Comparison of ENCODE assay signal across 8 mouse cellular contexts in genomic region chr3:108444698-108445365, GRCm38 (mm10). TPM values are rescaled to one million over a fixed set of nuclear protein-coding genes. Genes with fewer than 3 reads are reported as not detected.
DNase-seq lines count a peak whose midpoint lies in the region; ATAC-seq lines count a peak whose summit lies in the region.

Gene Sars, minus strand, starts transcription at chr3:108445209.

- H3K4me2 ChIP-seq in forebrain, embryonic 11.5 days (ENCODE audit: low read depth, low read length, severe bottlenecking) = peak within 1 kb of the TSS; percentile 85
- H3K4me2 ChIP-seq in heart, embryonic 16.5 days (ENCODE audit: low read depth, low read length) = peak within 1 kb of the TSS; percentile 97
- peak within 1 kb of the TSS; percentile 73 for H3K4me2 ChIP-seq in liver, embryonic 15.5 days
- H3K4me2 ChIP-seq in neural tube, embryonic 12.5 days (replicated peaks) = peak within 1 kb of the TSS; percentile 79

- no peaks in the 10 kb centered on the region for H3K27me3 ChIP-seq in forebrain, embryonic 11.5 days (ENCODE audit: control insufficient read depth, insufficient read depth, low read length)
- peaks cover 4% of the 10 kb centered on the region; the same call in 1 of the 2 replicates for H3K27me3 ChIP-seq in heart, embryonic 16.5 days (ENCODE audit: control insufficient read depth, insufficient read depth, low read length)
- peaks cover 4% of the 10 kb centered on the region; the same call in 1 of the 2 replicates for H3K27me3 ChIP-seq in liver, embryonic 15.5 days
- H3K27me3 ChIP-seq in neural tube, embryonic 12.5 days (replicated peaks) = no peaks in the 10 kb centered on the region

- peak within 1 kb of the TSS; percentile 74 for H3K9ac ChIP-seq in forebrain, embryonic 11.5 days (ENCODE audit: low read length)
- H3K9ac ChIP-seq in heart, embryonic 16.5 days (ENCODE audit: low read length) = peak within 1 kb of the TSS; percentile 82
- peak within 1 kb of the TSS; percentile 76 for H3K9ac ChIP-seq in liver, embryonic 15.5 days
- H3K9ac ChIP-seq in neural tube, embryonic 12.5 days = peak within 1 kb of the TSS; percentile 78

- H3K36me3 ChIP-seq in forebrain, embryonic 11.5 days (ENCODE audit: control insufficient read depth, insufficient read depth, low read length) = no peaks in the 10 kb centered on the region
- H3K36me3 ChIP-seq in heart, embryonic 16.5 days (ENCODE audit: control insufficient read depth, insufficient read depth) = no peaks in the 10 kb centered on the region
- H3K36me3 ChIP-seq in liver, embryonic 15.5 days (replicated peaks) = peaks cover 24% of the 10 kb centered on the region
- H3K36me3 ChIP-seq in neural tube, embryonic 12.5 days = peaks cover 5% of the 10 kb centered on the region; the same call in 1 of the 2 replicates

- WGBS in forebrain, embryonic 11.5 days = under 1% methylated on average over 41 of the region's 41 CpGs
- under 1% methylated on average over 41 of the region's 41 CpGs for WGBS in heart, embryonic 16.5 days
- under 1% methylated on average over 41 of the region's 41 CpGs for WGBS in liver, embryonic 15.5 days (ENCODE audit: insufficient replicate concordance)
- under 1% methylated on average over 41 of the region's 41 CpGs for WGBS in neural tube, embryonic 12.5 days

- peak; percentile 97 for ATAC-seq in forebrain, embryonic 11.5 days (replicated peaks; ENCODE audit: low FRiP score)
- peak; percentile 97 for ATAC-seq in heart, embryonic 16.5 days (replicated peaks; ENCODE audit: extremely low read depth, insufficient read depth, low FRiP score)
- ATAC-seq in liver, embryonic 15.5 days (ENCODE audit: insufficient read depth) = peak; percentile 95
- ATAC-seq in neural tube, embryonic 12.5 days (ENCODE audit: low FRiP score, low read depth) = peak; percentile 94

- no peaks in the 10 kb centered on the region for H3K9me3 ChIP-seq in forebrain, embryonic 11.5 days (ENCODE audit: control insufficient read depth, low read length)
- no peaks in the 10 kb centered on the region for H3K9me3 ChIP-seq in heart, embryonic 16.5 days (replicated peaks; ENCODE audit: control insufficient read depth, low read length)
- no peaks in the 10 kb centered on the region for H3K9me3 ChIP-seq in liver, embryonic 15.5 days (replicated peaks)
- H3K9me3 ChIP-seq in neural tube, embryonic 12.5 days = no peaks in the 10 kb centered on the region

- H3K4me1 ChIP-seq in forebrain, embryonic 11.5 days (replicated peaks; ENCODE audit: control insufficient read depth, insufficient read depth, low read length) = peaks cover 11% of the 10 kb centered on the region
- peaks cover 14% of the 10 kb centered on the region for H3K4me1 ChIP-seq in heart, embryonic 16.5 days (ENCODE audit: control insufficient read depth, insufficient read depth, low read length)
- peaks cover 33% of the 10 kb centered on the region for H3K4me1 ChIP-seq in liver, embryonic 15.5 days (replicated peaks)
- peaks cover 23% of the 10 kb centered on the region for H3K4me1 ChIP-seq in neural tube, embryonic 12.5 days

- H3K27ac ChIP-seq in forebrain, embryonic 11.5 days (ENCODE audit: low read depth, low read length) = peak within 1 kb of the TSS; percentile 76
- peak within 1 kb of the TSS; percentile 75 for H3K27ac ChIP-seq in heart, embryonic 16.5 days (ENCODE audit: low read length)
- H3K27ac ChIP-seq in liver, embryonic 15.5 days (replicated peaks) = peak within 1 kb of the TSS; percentile 82
- H3K27ac ChIP-seq in neural tube, embryonic 12.5 days = peak within 1 kb of the TSS; percentile 63; the same call in 1 of the 2 replicates

- peak; percentile 72 to 77 for DNase-seq in CD8-positive naive resting alpha-beta T cell, adult 2 months (ENCODE audit: low read depth in 2 of 2, low spot score in 2 of 2)
- DNase-seq in c-Kit-positive CD71-negative TER-119-negative erythroid progenitor cells, embryonic 14.5 days (ENCODE audit: low read depth) = peak; percentile 85
- peak; percentile 95 for DNase-seq in forebrain, embryonic 11.5 days (ENCODE audit: low spot score)
- peak; percentile 95 to 98 for DNase-seq in kidney, postnatal 36 days
- peak; percentile 87 for DNase-seq in telencephalon, adult 2 months (ENCODE audit: low read depth, low spot score)

- peak within 1 kb of the TSS; percentile 71 for H3K4me3 ChIP-seq in forebrain, embryonic 11.5 days (ENCODE audit: low read depth, low read length)
- peak within 1 kb of the TSS; percentile 80 for H3K4me3 ChIP-seq in heart, embryonic 16.5 days (ENCODE audit: low read length)
- peak within 1 kb of the TSS; percentile 78 for H3K4me3 ChIP-seq in liver, embryonic 15.5 days (replicated peaks)
- peak within 1 kb of the TSS; percentile 82 for H3K4me3 ChIP-seq in neural tube, embryonic 12.5 days

RNA-seq across cellular contexts. Expression of gene Sars, which starts in this region (rescaled TPM):
- polyA plus RNA-seq in forebrain, embryonic 11.5 days (2014; fragmentation: Nextera tagmentation; extraction: Ambion mirVana) = 180 and 189 TPM in 2 replicates
- polyA plus RNA-seq in heart, embryonic 16.5 days (2015; fragmentation: Nextera tagmentation; extraction: Ambion mirVana) = 82.7 and 87.2 TPM in 2 replicates
- polyA plus RNA-seq in liver, embryonic 15.5 days (2015; fragmentation: Nextera tagmentation; extraction: Ambion mirVana) = 72.2 and 79.6 TPM in 2 replicates
- 212 and 213 TPM in 2 replicates for polyA plus RNA-seq in neural tube, embryonic 12.5 days (2016; fragmentation: Nextera tagmentation; extraction: Ambion mirVana)

Comparison
In these comparisons a context has a peak if more than half of its experiments do, and no peak if none do; other contexts are left out.
1. Peak in every context shown above with its lines: DNase-seq, ATAC-seq, H3K4me3 ChIP-seq and H3K27ac ChIP-seq.